Mouse (Mus musculus) liver, postnatal 0 days (tissue): Measurements from ENCODE around the gene Paqr8.

Experiments used
- CTCF ChIP-seq: sonication (generic); IDR thresholded peaks from 2 replicates; pipeline ENCODE4 v1.5.1; 2016; ENCODE audit warnings: antibody characterized with exemption, low read depth
- EP300 ChIP-seq: IDR thresholded peaks from 2 replicates; pipeline ENCODE4 v1.6.1; 2016; ENCODE audit warnings: antibody characterized with exemption, low read depth, mild to moderate bottlenecking

DNA sequence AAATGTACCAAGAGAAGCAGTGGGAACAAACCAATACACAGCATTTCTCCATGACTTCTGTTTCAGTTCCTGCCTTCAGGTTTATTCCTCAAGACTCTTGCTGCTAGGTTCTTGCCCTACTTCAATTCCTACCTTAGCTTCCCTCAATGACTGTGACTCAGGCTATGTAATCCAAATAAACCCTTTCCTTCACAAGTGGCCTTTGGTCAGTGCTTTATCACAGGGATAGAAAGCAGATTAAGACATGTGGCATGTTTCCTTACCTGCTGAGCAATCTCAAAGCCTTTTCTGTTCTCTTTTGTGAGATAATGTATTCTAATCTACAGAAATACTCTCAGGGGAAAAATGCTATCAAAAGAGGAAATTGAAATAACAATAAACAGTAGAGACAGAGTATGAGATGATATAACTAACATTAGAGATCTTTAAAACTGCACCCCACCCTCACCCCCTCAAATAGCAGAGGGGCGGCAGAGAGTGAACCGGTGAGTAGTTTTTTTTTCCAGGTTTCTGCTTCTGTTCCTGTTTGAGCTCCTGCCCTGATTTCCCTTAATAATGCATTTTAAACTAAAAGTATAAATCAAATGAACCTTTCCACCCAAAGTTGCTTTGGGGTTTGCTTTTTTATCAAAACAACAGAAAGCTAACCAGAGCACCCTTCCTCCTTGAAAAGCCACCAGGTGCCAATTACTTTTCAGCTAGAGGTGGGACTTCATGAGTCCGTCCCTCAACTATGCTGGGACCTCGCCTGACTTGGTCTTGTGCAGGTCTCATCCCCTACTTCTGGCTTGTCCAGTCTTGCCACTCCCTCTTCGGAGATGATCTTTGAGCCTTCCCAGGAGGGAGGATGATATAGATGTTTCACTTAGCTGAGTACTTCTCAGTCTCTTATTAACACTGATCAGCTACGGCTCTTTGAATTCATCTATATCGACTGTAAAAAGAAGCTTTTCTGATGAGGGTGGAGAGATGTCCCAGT is 33.2 kb upstream of the Paqr8 start:
- TF ChIP-seq CTCF (no peak), EP300 (no peak)
